Mouse (Mus musculus) liver, adult 10 weeks (tissue): ENCODE results near the gene Marcks. TPM values are rescaled to one million over a fixed set of nuclear protein-coding genes. Genes with fewer than 3 reads are reported as not detected.

Experiments used
- polyA plus RNA-seq: library from polyadenylated mRNA; stranded (reverse); fragments of 350-450 nt; fragmentation: Illumina TruSeq; extraction: RNeasy Lipid Tissue Mini Kit (QIAGEN cat#74804); gene quantifications from one replicate; pipeline ENCODE4 v1.2.3, GENCODE M21; 2014; ENCODE audit warnings: low read depth, low replicate concordance

The Marcks gene
- polyA plus RNA-seq, result 24.5 TPM

DNA sequence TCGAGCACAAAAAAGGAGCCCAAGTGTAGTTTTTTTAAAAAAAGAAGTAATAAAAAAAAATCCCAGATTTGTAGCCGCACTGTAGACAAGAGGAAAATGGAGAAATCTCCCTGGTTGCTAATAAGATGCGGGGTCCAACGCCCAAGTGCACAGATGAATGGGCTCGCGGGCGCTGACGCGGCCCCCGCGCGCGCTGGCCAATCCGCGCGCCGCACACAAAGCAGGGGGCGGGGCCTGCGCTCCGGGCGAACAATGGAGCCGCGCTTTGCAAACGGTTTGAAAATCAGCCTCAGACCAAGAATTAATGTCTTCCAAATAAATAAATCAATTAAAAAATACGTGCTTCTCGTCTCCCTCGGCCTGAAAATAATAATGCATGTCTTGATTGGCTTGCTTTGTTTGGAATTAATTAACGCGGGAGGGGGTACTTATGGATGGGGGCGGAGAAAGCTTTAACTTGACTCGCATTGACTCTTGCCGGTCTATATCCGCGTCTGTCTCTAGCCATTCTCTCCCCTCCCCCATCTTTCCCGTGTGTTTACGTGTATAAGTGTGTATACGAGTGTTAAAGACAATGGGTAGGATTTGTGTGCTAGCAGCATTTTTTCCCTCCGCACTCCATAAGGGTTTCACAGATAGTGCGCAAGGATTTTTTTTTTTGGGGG, at the start of gene Marcks:
Gene Marcks (minus strand): TSS at position 143 of the 665 bp plus-strand sequence.

Other genes starting within 250 kb of the Marcks start
- 60.1 TPM for gene Hdac2, start 164.4 kb downstream of the Marcks start, polyA plus RNA-seq